Mouse (Mus musculus) adrenal gland, postnatal 4 days (tissue): ENCODE data around the gene Iqcn. TPM values are rescaled to one million over a fixed set of nuclear protein-coding genes. Genes with fewer than 3 reads are reported as not detected.

ENCODE experiments used
- DNase-seq, 2 experiments: peaks; one replicate each; pipeline ENCODE4 v3.0.0; 2021 to 2022; ENCODE audit warnings: low spot score in 2 of 2, mixed read lengths in 2 of 2
- total RNA-seq, 2 experiments: library from RNA; stranded (reverse); gene quantifications; 2 replicates each; pipeline ENCODE4 v1.2.3; 2021

Iqcn gene
- total RNA-seq, 2 experiments from 2014 or later, result 0.14 to 0.25 TPM

- no peak for DNase-seq
Measured at GRCm38 (mm10) chr8:70753151-70753550, 49.9 kb downstream of the Iqcn start.

- peak; percentile 80 to 90 for DNase-seq
Measured at GRCm38 (mm10) chr8:70754043-70754870, 51.0 kb downstream of the Iqcn start, which contains the start of gene Rab3a. Gene Rab3a, plus strand, starts transcription at chr8:70754679.

- no peak for DNase-seq
Measured at GRCm38 (mm10) chr8:70754871-70755660, 51.8 kb downstream of the Iqcn start.

- no peak for DNase-seq
Measured at GRCm38 (mm10) chr8:70755661-70756475, 52.6 kb downstream of the Iqcn start.

GRCm38 (mm10) chr8:70756476-70757040 lies 53.3 kb downstream of the Iqcn start:
- DNase-seq, result no peak

GRCm38 (mm10) chr8:70757523-70758307 lies 54.5 kb downstream of the Iqcn start:
- DNase-seq, result no peak

GRCm38 (mm10) chr8:70758308-70758615 lies 55.0 kb downstream of the Iqcn start:
- DNase-seq, result no peak

GRCm38 (mm10) chr8:70758616-70759561 lies 55.6 kb downstream of the Iqcn start:
- no peak for DNase-seq

GRCm38 (mm10) chr8:70760350-70760749 lies 57.1 kb downstream of the Iqcn start:
- DNase-seq, result no peak

- DNase-seq, result peak; percentile 64 to 87
Measured at GRCm38 (mm10) chr8:70760775-70761406, 57.6 kb downstream of the Iqcn start, which contains the start of gene Mpv17l2. Gene Mpv17l2, minus strand, starts transcription at chr8:70760946.

GRCm38 (mm10) chr8:70762118-70762517 lies 58.9 kb downstream of the Iqcn start:
- DNase-seq, result no peak

- no peak for DNase-seq
Measured at GRCm38 (mm10) chr8:70763354-70763753, 60.1 kb downstream of the Iqcn start.

- no peak for DNase-seq
Measured at GRCm38 (mm10) chr8:70764026-70764425, 60.8 kb downstream of the Iqcn start.

GRCm38 (mm10) chr8:70764676-70765075 lies 61.4 kb downstream of the Iqcn start:
- no peak for DNase-seq

GRCm38 (mm10) chr8:70765329-70765728 lies 62.1 kb downstream of the Iqcn start:
- no peak for DNase-seq

GRCm38 (mm10) chr8:70765838-70766570 lies 62.7 kb downstream of the Iqcn start:
- DNase-seq, result no peak

- DNase-seq, result peak in 1 of 2 experiments; percentile 50
Measured at GRCm38 (mm10) chr8:70766571-70767440, 63.5 kb downstream of the Iqcn start.
